Mouse (Mus musculus) ES-Bruce4 (cell line): ENCODE measurements around the gene Ptdss2. TPM values are rescaled to one million over a fixed set of nuclear protein-coding genes. Genes with fewer than 3 reads are reported as not detected.

ENCODE experiments used
- H3K27ac ChIP-seq: 2 replicates; pipeline ENCODE4 v1.5.1; 2012; ENCODE audit warnings: low read length, inconsistent platforms; ENCODE audit not compliant: insufficient read depth
- H3K27me3 ChIP-seq: 2 replicates; pipeline ENCODE4 v1.6.1; 2012; ENCODE audit warnings: mild to moderate bottlenecking, low read length, inconsistent platforms; ENCODE audit not compliant: control insufficient read depth, poor library complexity, insufficient read depth, severe bottlenecking
- H3K36me3 ChIP-seq: 2 replicates; pipeline ENCODE4 v1.6.1; 2012; ENCODE audit warnings: inconsistent platforms, mild to moderate bottlenecking, low read length, moderate library complexity; ENCODE audit not compliant: control insufficient read depth, poor library complexity, insufficient read depth, severe bottlenecking
- H3K4me1 ChIP-seq: one replicate; pipeline ENCODE4 v1.8.1; 2011; ENCODE audit warnings: low read length; ENCODE audit not compliant: control insufficient read depth, insufficient read depth
- H3K4me3 ChIP-seq: 2 replicates; pipeline ENCODE4 v1.5.1; 2011; ENCODE audit warnings: low read depth, mild to moderate bottlenecking, low read length
- H3K9ac ChIP-seq: 2 replicates; pipeline ENCODE4 v1.6.1; 2012; ENCODE audit warnings: low read depth, mild to moderate bottlenecking, inconsistent platforms; ENCODE audit not compliant: poor library complexity, severe bottlenecking
- H3K9me3 ChIP-seq: replicated peaks from 2 replicates; pipeline ENCODE4 v1.6.1; 2012; ENCODE audit warnings: mild to moderate bottlenecking, low read length, inconsistent platforms; ENCODE audit not compliant: control insufficient read depth, poor library complexity, insufficient read depth, severe bottlenecking
- CTCF ChIP-seq: IDR thresholded peaks from one replicate; pipeline ENCODE4 v1.8.1; 2011; ENCODE audit warnings: low read depth, low read length
- EP300 ChIP-seq: IDR thresholded peaks from 2 replicates; pipeline ENCODE4 v1.6.1; 2011; ENCODE audit warnings: low read depth, low read length; ENCODE audit not compliant: insufficient read depth
- POLR2A ChIP-seq: IDR thresholded peaks from one replicate; pipeline ENCODE4 v1.8.1; 2011; ENCODE audit warnings: low read length; ENCODE audit not compliant: insufficient read depth
- polyA plus RNA-seq: library from polyadenylated mRNA; stranded (reverse); fragments of >200 nt; gene quantifications from 2 replicates; pipeline ENCODE4 v1.2.4, GENCODE M21; 2011; ENCODE audit warnings: low read depth; ENCODE audit not compliant: missing spikeins, insufficient read depth, insufficient read length

The Ptdss2 gene
- polyA plus RNA-seq, 1 experiment, result 55.3 TPM

- Histone ChIP-seq H3K27me3 (no peaks in the 10 kb centered on the region), H3K27ac (peak overlapping the region; percentile 61), H3K9ac (peak overlapping the region; percentile 41)
These were observed 51.2 kb downstream of the Ptdss2 start for GRCm38 (mm10) chr7:141173323-141173850.

DNA sequence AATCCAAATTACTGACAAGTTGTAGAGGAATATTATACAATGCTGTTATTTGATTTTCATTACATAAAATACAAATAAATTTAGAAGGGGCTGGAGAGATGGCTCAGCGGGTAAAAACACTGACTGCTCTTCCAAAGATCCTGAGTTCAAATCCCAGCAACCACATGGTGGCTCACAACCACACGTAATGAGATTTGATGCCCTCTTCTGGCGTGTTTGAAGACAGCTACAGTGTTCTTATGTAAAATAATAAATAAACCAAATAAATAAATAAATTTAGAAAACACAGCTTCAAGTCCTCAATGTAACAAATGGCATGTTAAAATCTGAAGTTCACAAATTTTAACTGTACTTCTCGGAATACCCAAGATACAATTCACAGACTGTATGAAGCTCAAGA lies 52.9 kb downstream of the Ptdss2 start:
- Histone ChIP-seq H3K9ac (no peak overlapping the region), H3K27ac (no peak overlapping the region), H3K36me3 (no peaks in the 10 kb centered on the region), H3K4me3 (no peak overlapping the region), H3K4me1 (no peaks in the 10 kb centered on the region), H3K27me3 (no peaks in the 10 kb centered on the region), H3K9me3 (no peaks in the 10 kb centered on the region)
- TF ChIP-seq POLR2A (no peak), CTCF (peak; percentile 4), EP300 (no peak)

More at GRCm38 (mm10) chr7:141173323-141173850, 51.2 kb downstream of the Ptdss2 start:
- no peaks in the 10 kb centered on the region for H3K9me3 ChIP-seq
- TF ChIP-seq POLR2A (no peak), EP300 (no peak), CTCF (no peak)
- H3K4me1 ChIP-seq, result no peaks in the 10 kb centered on the region
- no peaks in the 10 kb centered on the region for H3K36me3 ChIP-seq
- H3K4me3 ChIP-seq, result peak overlapping the region; percentile 79

DNA sequence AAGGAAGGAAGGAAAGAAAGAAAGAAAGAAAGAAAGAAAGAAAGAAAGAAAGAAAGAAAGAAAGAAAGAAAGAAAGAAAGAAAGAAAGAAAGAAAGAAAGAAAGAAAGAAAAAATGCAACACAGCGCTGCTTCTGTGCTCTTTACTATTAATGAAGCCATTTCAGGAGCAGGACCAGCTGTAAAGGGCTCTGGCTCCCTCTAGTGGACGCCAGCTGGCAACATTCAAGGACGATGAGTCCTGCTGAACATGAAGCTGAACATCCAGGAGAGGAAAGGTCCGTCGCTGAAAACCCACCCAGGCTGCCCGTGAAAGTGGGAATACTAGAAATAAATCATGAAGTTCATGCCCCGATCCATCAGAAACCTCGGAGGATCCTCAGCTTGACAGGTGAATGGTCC lies 54.0 kb downstream of the Ptdss2 start:
- H3K4me3 ChIP-seq, result no peak overlapping the region
- TF ChIP-seq EP300, result 0 out of 2 replicates have a peak, but pooled peaks have one; percentile 17
- TF ChIP-seq POLR2A, result no peak
- peak; percentile 98 for TF ChIP-seq CTCF
- H3K27ac ChIP-seq, result no peak overlapping the region
- H3K36me3 ChIP-seq, result no peaks in the 10 kb centered on the region
- no peak overlapping the region for H3K9ac ChIP-seq
- no peaks in the 10 kb centered on the region for H3K4me1 ChIP-seq
- H3K27me3 ChIP-seq, result no peaks in the 10 kb centered on the region
- no peaks in the 10 kb centered on the region for H3K9me3 ChIP-seq

- no peak for TF ChIP-seq EP300
- TF ChIP-seq CTCF, result no peak
- no peak for TF ChIP-seq POLR2A
- H3K27me3 ChIP-seq, result no peaks in the 10 kb centered on the region
- no peaks in the 10 kb centered on the region for H3K9me3 ChIP-seq
- no peak overlapping the region for H3K9ac ChIP-seq
- H3K36me3 ChIP-seq, result peaks cover 13% of the 10 kb centered on the region
- peaks cover 7% of the 10 kb centered on the region for H3K4me1 ChIP-seq
- H3K4me3 ChIP-seq, result no peak overlapping the region
- H3K27ac ChIP-seq, result no peak overlapping the region
These were observed 66.0 kb downstream of the Ptdss2 start for GRCm38 (mm10) chr7:141188194-141188593.

GRCm38 (mm10) chr7:141188733-141189132 lies 66.6 kb downstream of the Ptdss2 start:
- TF ChIP-seq CTCF (no peak), POLR2A (no peak), EP300 (no peak)
- Histone ChIP-seq H3K27ac (no peak overlapping the region), H3K9me3 (no peaks in the 10 kb centered on the region)

GRCm38 (mm10) chr7:141190220-141190619 lies 68.0 kb downstream of the Ptdss2 start:
- no peak overlapping the region for H3K9ac ChIP-seq
- peaks cover 7% of the 10 kb centered on the region for H3K4me1 ChIP-seq
- H3K36me3 ChIP-seq, result peaks cover 13% of the 10 kb centered on the region
- H3K4me3 ChIP-seq, result no peak overlapping the region
- TF ChIP-seq EP300 (no peak), CTCF (no peak), POLR2A (no peak)
- no peaks in the 10 kb centered on the region for H3K27me3 ChIP-seq
- H3K9me3 ChIP-seq, result no peaks in the 10 kb centered on the region
- no peak overlapping the region for H3K27ac ChIP-seq

More at GRCm38 (mm10) chr7:141188733-141189132, 66.6 kb downstream of the Ptdss2 start:
- Histone ChIP-seq H3K4me3 (no peak overlapping the region), H3K4me1 (peaks cover 7% of the 10 kb centered on the region), H3K36me3 (peaks cover 13% of the 10 kb centered on the region), H3K27me3 (no peaks in the 10 kb centered on the region), H3K9ac (no peak overlapping the region)
